Mouse (Mus musculus): Measurements from ENCODE around the gene Krba1. TPM values are rescaled to one million over a fixed set of nuclear protein-coding genes. Genes with fewer than 3 reads are reported as not detected.

Krba1 gene
- polyA plus RNA-seq, 1 experiment: not detected

- TF ChIP-seq GATA1 (IDR thresholded peaks at IDR 0.05; ENCODE audit: low read length): no peak
Measured at GRCm38 (mm10) chr6:48438475-48439125, 43.2 kb downstream of the Krba1 start.

- TF ChIP-seq GATA1 (IDR thresholded peaks at IDR 0.05; ENCODE audit: low read length): no peak
Measured at GRCm38 (mm10) chr6:48439654-48440053, 44.3 kb downstream of the Krba1 start.

GRCm38 (mm10) chr6:48440306-48441014 is 45.1 kb downstream of the Krba1 start:
- no peak for TF ChIP-seq GATA1 (IDR thresholded peaks at IDR 0.05; ENCODE audit: low read length)

- TF ChIP-seq GATA1 (IDR thresholded peaks at IDR 0.05; ENCODE audit: low read length): no peak
Measured at GRCm38 (mm10) chr6:48443592-48444309, 48.4 kb downstream of the Krba1 start.

GRCm38 (mm10) chr6:48444310-48445180 is 49.2 kb downstream of the Krba1 start:
- no peak for TF ChIP-seq GATA1 (IDR thresholded peaks at IDR 0.05; ENCODE audit: low read length)

GRCm38 (mm10) chr6:48445181-48446101 is 50.1 kb downstream of the Krba1 start, which contains the start of gene Zfp467:
Gene Zfp467, minus strand, starts transcription at chr6:48445825.
- no peak for TF ChIP-seq GATA1 (IDR thresholded peaks at IDR 0.05; ENCODE audit: low read length)

- TF ChIP-seq GATA1 (IDR thresholded peaks at IDR 0.05; ENCODE audit: low read length): no peak
Measured at GRCm38 (mm10) chr6:48446256-48446655, 50.9 kb downstream of the Krba1 start.

- no peak for TF ChIP-seq GATA1 (IDR thresholded peaks at IDR 0.05; ENCODE audit: low read length)
Measured at GRCm38 (mm10) chr6:48446896-48447295, 51.5 kb downstream of the Krba1 start.

- no peak for TF ChIP-seq GATA1 (IDR thresholded peaks at IDR 0.05; ENCODE audit: low read length)
Measured at GRCm38 (mm10) chr6:48447929-48448328, 52.5 kb downstream of the Krba1 start, which contains the start of gene Sspo. Gene Sspo, plus strand, starts transcription at chr6:48448229.

GRCm38 (mm10) chr6:48448527-48448926 is 53.1 kb downstream of the Krba1 start:
- no peak for TF ChIP-seq GATA1 (IDR thresholded peaks at IDR 0.05; ENCODE audit: low read length)

GRCm38 (mm10) chr6:48452151-48452550 is 56.8 kb downstream of the Krba1 start:
- TF ChIP-seq GATA1 (IDR thresholded peaks at IDR 0.05; ENCODE audit: low read length): no peak

GRCm38 (mm10) chr6:48452771-48453170 is 57.4 kb downstream of the Krba1 start:
- TF ChIP-seq GATA1 (IDR thresholded peaks at IDR 0.05; ENCODE audit: low read length): no peak

- no peak for TF ChIP-seq GATA1 (IDR thresholded peaks at IDR 0.05; ENCODE audit: low read length)
Measured at GRCm38 (mm10) chr6:48464966-48465679, 69.7 kb downstream of the Krba1 start.

- no peak for TF ChIP-seq GATA1 (IDR thresholded peaks at IDR 0.05; ENCODE audit: low read length)
Measured at GRCm38 (mm10) chr6:48466715-48467114, 71.3 kb downstream of the Krba1 start.
